Mouse (Mus musculus) limb, embryonic 11.5 days (tissue): ENCODE data around the gene Ppm1h. TPM values are rescaled to one million over a fixed set of nuclear protein-coding genes. Genes with fewer than 3 reads are reported as not detected.

ENCODE experiments used
- ATAC-seq: fragments of 200-750 bp; cut with Nextera tagmentation; 2 replicates; pipeline ENCODE4 v1.8.0; 2017; ENCODE audit warnings: low read depth; ENCODE audit not compliant: insufficient number of reproducible peaks, low FRiP score, low TSS enrichment
- DNase-seq: peaks from one replicate; pipeline ENCODE4 v3.0.0-alpha.2; 2015; ENCODE audit warnings: low spot score
- H3K27ac ChIP-seq: fragments of 300-500 bp; sonication (generic); replicated peaks from 2 replicates; pipeline ENCODE4 v1.5.1; 2014; ENCODE audit warnings: low read depth, mild to moderate bottlenecking, low read length
- H3K27me3 ChIP-seq: fragments of 300-500 bp; sonication (generic); 2 replicates; pipeline ENCODE4 v1.6.1; 2014; ENCODE audit warnings: mild to moderate bottlenecking, low read length, mixed read lengths; ENCODE audit not compliant: control insufficient read depth, insufficient read depth
- H3K36me3 ChIP-seq: fragments of 300-500 bp; sonication (generic); 2 replicates; pipeline ENCODE4 v1.6.1; 2014; ENCODE audit warnings: mild to moderate bottlenecking, low read length, moderate library complexity, mixed read lengths; ENCODE audit not compliant: control insufficient read depth, insufficient read depth
- H3K4me1 ChIP-seq: fragments of 300-500 bp; sonication (generic); 2 replicates; pipeline ENCODE4 v1.6.1; 2014; ENCODE audit warnings: low read length, mixed read lengths; ENCODE audit not compliant: control insufficient read depth, insufficient read depth
- H3K4me2 ChIP-seq: fragments of 300-500 bp; sonication (generic); 2 replicates; pipeline ENCODE4 v1.6.1; 2014; ENCODE audit warnings: low read depth, mild to moderate bottlenecking, moderate library complexity; ENCODE audit not compliant: severe bottlenecking
- H3K4me3 ChIP-seq: fragments of 300-500 bp; sonication (generic); 2 replicates; pipeline ENCODE4 v1.5.1; 2014; ENCODE audit warnings: low read depth, low read length
- H3K9ac ChIP-seq: fragments of 300-500 bp; sonication (generic); 2 replicates; pipeline ENCODE4 v1.6.1; 2014; ENCODE audit warnings: mild to moderate bottlenecking, low read length
- H3K9me3 ChIP-seq: fragments of 300-500 bp; sonication (generic); 2 replicates; pipeline ENCODE4 v1.6.1; 2016; ENCODE audit warnings: low read length; ENCODE audit not compliant: control insufficient read depth
- WGBS: fragments of 180-500 bp; shearing (Covaris S2); extraction: QIAGEN DNeasy Blood & Tissue Kit; methylation state at CpG from one replicate; pipeline ENCODE4 v1.1.7; 2014; 5-methylcytosine and 5-hydroxymethylcytosine counted together
- polyA plus RNA-seq: library from polyadenylated mRNA; unstranded; fragments of >200 nt; fragmentation: Nextera tagmentation; extraction: Ambion mirVana; gene quantifications from 2 replicates; pipeline ENCODE4 v1.2.1, GENCODE M21; 2014

Ppm1h gene
- polyA plus RNA-seq, 1 experiment from 2014 or later, result 5.1 TPM

DNA sequence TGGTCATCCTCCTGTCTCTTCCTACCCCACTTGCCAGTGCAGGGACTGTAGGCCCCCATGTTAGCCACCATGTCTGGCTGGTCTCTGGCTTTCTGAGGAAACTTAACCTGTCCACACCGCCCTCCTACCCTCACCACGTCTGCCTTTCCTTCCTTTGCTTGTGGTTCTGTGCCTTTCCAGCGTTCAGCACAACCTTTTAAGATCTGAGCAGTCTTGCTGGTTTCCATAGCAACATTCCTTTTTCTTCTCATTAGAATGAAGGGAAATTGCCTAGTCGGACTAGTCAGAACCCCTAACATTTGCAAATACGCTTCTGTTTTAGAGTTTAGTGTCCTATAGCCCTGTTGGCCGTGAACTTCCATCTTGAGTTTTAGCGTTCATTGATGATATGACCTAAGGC, 62.6 kb downstream of the Ppm1h start:
- Histone ChIP-seq H3K36me3 (no peaks in the 10 kb centered on the region), H3K9me3 (no peaks in the 10 kb centered on the region), H3K4me2 (no peak overlapping the region), H3K27ac (no peak overlapping the region), H3K4me3 (no peak overlapping the region), H3K4me1 (peaks cover 11% of the 10 kb centered on the region; the same call in 1 of the 2 replicates), H3K9ac (no peak overlapping the region), H3K27me3 (no peaks in the 10 kb centered on the region)
- DNase-seq (no peak), ATAC-seq (no peak)
- 79% methylated on average over 7 of the region's 7 CpGs for WGBS

GRCm38 (mm10) chr10:122742136-122742535, 63.6 kb downstream of the Ppm1h start:
- H3K4me3 ChIP-seq, result no peak overlapping the region
- WGBS, result 75% methylated on average over 2 of the region's 2 CpGs
- H3K9ac ChIP-seq, result no peak overlapping the region
- DNase-seq (no peak), ATAC-seq (no peak)
- H3K27ac ChIP-seq, result no peak overlapping the region
- no peaks in the 10 kb centered on the region for H3K9me3 ChIP-seq
- H3K36me3 ChIP-seq, result no peaks in the 10 kb centered on the region
- no peak overlapping the region for H3K4me2 ChIP-seq
- H3K27me3 ChIP-seq, result no peaks in the 10 kb centered on the region
- H3K4me1 ChIP-seq, result peaks cover 7% of the 10 kb centered on the region; the same call in 1 of the 2 replicates

- no peak overlapping the region for H3K4me3 ChIP-seq
- H3K4me1 ChIP-seq, result peaks cover 7% of the 10 kb centered on the region; the same call in 1 of the 2 replicates
- no peak overlapping the region for H3K27ac ChIP-seq
- no peak overlapping the region for H3K4me2 ChIP-seq
- no peak for DNase-seq
- WGBS, result 95% methylated on average over 2 of the region's 2 CpGs
- no peaks in the 10 kb centered on the region for H3K36me3 ChIP-seq
- ATAC-seq, result no peak
- no peaks in the 10 kb centered on the region for H3K9me3 ChIP-seq
- H3K9ac ChIP-seq, result no peak overlapping the region
- no peaks in the 10 kb centered on the region for H3K27me3 ChIP-seq
These were observed 64.8 kb downstream of the Ppm1h start for GRCm38 (mm10) chr10:122743361-122743760.

GRCm38 (mm10) chr10:122744970-122745369, 66.4 kb downstream of the Ppm1h start:
- no peak for DNase-seq
- peaks cover 2% of the 10 kb centered on the region; the same call in 1 of the 2 replicates for H3K4me1 ChIP-seq
- ATAC-seq, result no peak

DNA sequence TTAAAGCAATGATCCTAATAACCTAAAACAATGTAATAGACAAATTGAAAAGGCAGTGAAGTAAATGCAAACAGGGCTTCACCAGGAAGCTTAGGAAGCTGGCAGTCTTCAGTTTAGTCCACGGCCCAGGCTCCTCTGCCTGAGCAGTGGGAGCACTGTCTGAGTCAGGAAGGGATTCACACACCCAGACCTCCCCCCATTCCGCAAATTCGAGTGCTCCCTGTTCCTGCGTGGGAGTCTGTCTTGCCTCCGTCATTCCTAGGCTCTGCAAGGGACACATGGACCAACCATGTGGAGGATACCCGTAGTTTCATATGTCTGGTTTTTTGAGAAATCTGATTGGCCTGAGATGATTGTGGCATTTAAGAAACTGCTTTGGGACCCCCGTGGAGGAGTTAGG, 67.6 kb downstream of the Ppm1h start:
- H3K4me2 ChIP-seq, result no peak overlapping the region
- H3K4me3 ChIP-seq, result no peak overlapping the region
- no peaks in the 10 kb centered on the region for H3K4me1 ChIP-seq
- 87% methylated on average over 7 of the region's 7 CpGs for WGBS
- H3K27ac ChIP-seq, result no peak overlapping the region
- DNase-seq (no peak), ATAC-seq (no peak)
- no peaks in the 10 kb centered on the region for H3K27me3 ChIP-seq
- H3K36me3 ChIP-seq, result no peaks in the 10 kb centered on the region
- no peak overlapping the region for H3K9ac ChIP-seq
- no peaks in the 10 kb centered on the region for H3K9me3 ChIP-seq

More at GRCm38 (mm10) chr10:122744970-122745369, 66.4 kb downstream of the Ppm1h start:
- no peak overlapping the region for H3K4me3 ChIP-seq
- H3K4me2 ChIP-seq, result no peak overlapping the region
- no peak overlapping the region for H3K27ac ChIP-seq
- no peaks in the 10 kb centered on the region for H3K27me3 ChIP-seq
- no peaks in the 10 kb centered on the region for H3K36me3 ChIP-seq
- 95% methylated on average over 2 of the region's 2 CpGs for WGBS
- H3K9ac ChIP-seq, result no peak overlapping the region
- no peaks in the 10 kb centered on the region for H3K9me3 ChIP-seq

GRCm38 (mm10) chr10:122747151-122747925, 68.8 kb downstream of the Ppm1h start:
- H3K36me3 ChIP-seq, result no peaks in the 10 kb centered on the region
- 90% methylated on average over 11 of the region's 11 CpGs for WGBS
- no peak overlapping the region for H3K9ac ChIP-seq
- no peak for ATAC-seq
- no peak overlapping the region for H3K4me2 ChIP-seq
- H3K27ac ChIP-seq, result no peak overlapping the region
- no peak for DNase-seq
- H3K9me3 ChIP-seq, result no peaks in the 10 kb centered on the region
- H3K4me1 ChIP-seq, result no peaks in the 10 kb centered on the region
- H3K4me3 ChIP-seq, result no peak overlapping the region
- no peaks in the 10 kb centered on the region for H3K27me3 ChIP-seq

DNA sequence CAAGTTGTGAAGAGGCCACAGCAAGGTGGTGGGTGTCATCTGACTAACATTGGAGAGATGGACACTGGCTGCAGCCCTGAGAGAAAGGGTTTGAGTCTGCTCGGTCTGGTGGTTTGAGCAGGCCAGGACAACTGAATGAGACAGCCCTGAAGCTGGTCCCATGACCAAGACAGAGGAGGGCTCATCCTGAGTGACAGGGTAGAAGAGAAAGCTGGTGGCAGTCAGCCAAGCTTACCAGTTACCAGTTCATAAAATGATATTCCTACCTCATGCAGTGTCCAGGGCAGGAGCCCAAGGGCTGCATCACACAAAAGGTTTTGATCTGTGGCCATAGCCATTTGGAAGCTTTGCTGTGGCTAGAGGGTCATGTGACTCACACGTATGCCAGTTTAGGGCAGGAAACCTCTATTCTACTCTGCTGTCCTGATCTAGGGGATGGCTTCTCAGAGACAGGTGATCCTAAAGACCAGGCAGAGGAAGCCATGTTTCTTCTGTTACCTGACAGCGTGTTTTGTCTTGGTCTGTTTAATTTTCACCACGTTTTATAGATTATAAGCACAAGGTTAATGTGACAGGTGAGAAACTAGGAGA, 69.9 kb downstream of the Ppm1h start:
- 85% methylated on average over 4 of the region's 4 CpGs for WGBS
- no peak for DNase-seq
- H3K9me3 ChIP-seq, result no peaks in the 10 kb centered on the region
- H3K4me2 ChIP-seq, result no peak overlapping the region
- H3K36me3 ChIP-seq, result no peaks in the 10 kb centered on the region
- H3K27ac ChIP-seq, result no peak overlapping the region
- H3K27me3 ChIP-seq, result no peaks in the 10 kb centered on the region
- H3K9ac ChIP-seq, result no peak overlapping the region
- no peaks in the 10 kb centered on the region; the same call in 1 of the 2 replicates for H3K4me1 ChIP-seq
- H3K4me3 ChIP-seq, result no peak overlapping the region
- no peak for ATAC-seq

GRCm38 (mm10) chr10:122749071-122749470, 70.5 kb downstream of the Ppm1h start:
- Histone ChIP-seq H3K9ac (no peak overlapping the region), H3K4me3 (no peak overlapping the region), H3K9me3 (no peaks in the 10 kb centered on the region), H3K36me3 (no peaks in the 10 kb centered on the region), H3K4me1 (peaks cover 5% of the 10 kb centered on the region), H3K27me3 (no peaks in the 10 kb centered on the region), H3K4me2 (no peak overlapping the region), H3K27ac (no peak overlapping the region)
- no peak for ATAC-seq
- DNase-seq, result no peak
- 90% methylated on average over 12 of the region's 12 CpGs for WGBS
